Mouse (Mus musculus) heart, adult 2 months (tissue): ENCODE measurements around the gene Ddx18. TPM values are rescaled to one million over a fixed set of nuclear protein-coding genes. Genes with fewer than 3 reads are reported as not detected.

Experiments used
- DNase-seq, 2 experiments: peaks; one replicate each; pipeline ENCODE4 v3.0.0; 2021
- H3K27ac ChIP-seq: fragments of 200-600 bp; 2 replicates; pipeline ENCODE4 v1.8.1; 2022
- H3K27me3 ChIP-seq: fragments of 200-500 bp; 2 replicates; pipeline ENCODE4 v1.6.1; 2012; ENCODE audit warnings: mild to moderate bottlenecking, low read length, inconsistent platforms, mixed read lengths; ENCODE audit not compliant: control insufficient read depth, insufficient read depth
- H3K36me3 ChIP-seq: fragments of 200-500 bp; 2 replicates; pipeline ENCODE4 v1.6.1; 2012; ENCODE audit warnings: low read length, inconsistent platforms; ENCODE audit not compliant: control insufficient read depth, insufficient read depth
- H3K4me1 ChIP-seq: fragments of 200-500 bp; 2 replicates; pipeline ENCODE4 v1.6.1; 2011; ENCODE audit warnings: low read length; ENCODE audit not compliant: control insufficient read depth, insufficient read depth
- H3K4me3 ChIP-seq: fragments of 200-600 bp; 2 replicates; pipeline ENCODE4 v1.8.1; 2022
- H3K79me2 ChIP-seq: fragments of 200-500 bp; replicated peaks from 2 replicates; pipeline ENCODE4 v1.6.1; 2012; ENCODE audit warnings: mild to moderate bottlenecking, inconsistent platforms, low read length, moderate library complexity, mixed read lengths; ENCODE audit not compliant: control insufficient read depth, insufficient read depth
- H3K9ac ChIP-seq: fragments of 200-500 bp; 2 replicates; pipeline ENCODE4 v1.6.1; 2012; ENCODE audit warnings: low read depth, mild to moderate bottlenecking, control low read depth, inconsistent platforms, low read length, mixed read lengths
- CTCF ChIP-seq: fragments of 200-600 bp; IDR thresholded peaks from 2 replicates; pipeline ENCODE4 v1.8.1; 2022; ENCODE audit warnings: antibody characterized with exemption, mild to moderate bottlenecking, moderate library complexity
- EP300 ChIP-seq: fragments of 200-500 bp; IDR thresholded peaks from 2 replicates; pipeline ENCODE4 v1.6.1; 2011; ENCODE audit warnings: low read depth, low read length, control low read depth; ENCODE audit not compliant: insufficient read depth
- POLR2A ChIP-seq: fragments of 200-500 bp; IDR thresholded peaks from 2 replicates; pipeline ENCODE4 v1.6.1; 2011; ENCODE audit warnings: mild to moderate bottlenecking, low read depth, low read length, control low read depth; ENCODE audit not compliant: insufficient read depth
- WGBS: fragments of 180-500 bp; shearing (Covaris S2); methylation state at CpG from one replicate; pipeline ENCODE4 v1.1.7; 2018; 5-methylcytosine and 5-hydroxymethylcytosine counted together
- intact Hi-C: fragments of 180-260 bp; cut with DNase I; formaldehyde crosslinking; loops from one replicate; pipeline ENCODE4 v1.15.1; 2025
- polyA plus RNA-seq: library from polyadenylated mRNA; depleted of rRNA; stranded (reverse); fragments of >200 nt; gene quantifications from 2 replicates; pipeline ENCODE4 v1.2.3, GENCODE M21; 2012
- total RNA-seq, 2 experiments: library from RNA; stranded (reverse); gene quantifications; 2 replicates each; pipeline ENCODE4 v1.2.3; 2021

Gene Ddx18
- total and polyA plus RNA-seq, 3 experiments, result 18.1 to 21.3 (median 19.1) TPM

GRCm38 (mm10) chr1:121540361-121540760 is 27.4 kb downstream of the Ddx18 start:
- intact Hi-C loops, result no loop called here

GRCm38 (mm10) chr1:121531439-121531838 is 36.4 kb downstream of the Ddx18 start:
- intact Hi-C loops, result no loop called here
- DNase-seq, result no peak
- Histone ChIP-seq H3K27ac (no peak overlapping the region), H3K4me3 (no peak overlapping the region), H3K4me1 (no peaks in the 10 kb centered on the region), H3K9ac (no peak overlapping the region), H3K36me3 (no peaks in the 10 kb centered on the region), H3K79me2 (no peaks in the 10 kb centered on the region), H3K27me3 (peaks cover 7% of the 10 kb centered on the region)
- WGBS, result 44% methylated on average over 7 of the region's 7 CpGs
- TF ChIP-seq EP300 (no peak), POLR2A (no peak), CTCF (no peak)

More at GRCm38 (mm10) chr1:121540361-121540760, 27.4 kb downstream of the Ddx18 start:
- WGBS, result 50% methylated on average over 8 of the region's 8 CpGs
- Histone ChIP-seq H3K27ac (no peak overlapping the region), H3K4me3 (no peak overlapping the region), H3K27me3 (no peaks in the 10 kb centered on the region), H3K4me1 (no peaks in the 10 kb centered on the region), H3K9ac (no peak overlapping the region), H3K79me2 (no peaks in the 10 kb centered on the region), H3K36me3 (no peaks in the 10 kb centered on the region)
- TF ChIP-seq CTCF (no peak), EP300 (no peak), POLR2A (no peak)
- no peak for DNase-seq

GRCm38 (mm10) chr1:121529286-121529685 is 38.5 kb downstream of the Ddx18 start:
- Histone ChIP-seq H3K79me2 (no peaks in the 10 kb centered on the region), H3K9ac (no peak overlapping the region), H3K4me3 (no peak overlapping the region), H3K4me1 (no peaks in the 10 kb centered on the region), H3K27ac (no peak overlapping the region), H3K27me3 (peaks cover 7% of the 10 kb centered on the region), H3K36me3 (no peaks in the 10 kb centered on the region)
- intact Hi-C loops, result no loop called here
- WGBS, result 77% methylated on average over 6 of the region's 6 CpGs
- no peak for DNase-seq
- no peak for TF ChIP-seq CTCF
- no peak for TF ChIP-seq EP300

GRCm38 (mm10) chr1:121528399-121528720 is 39.4 kb downstream of the Ddx18 start, which contains the start of gene Htr5b:
Gene Htr5b, minus strand, starts transcription at chr1:121528465.
- intact Hi-C loops, result no loop called here
- no peak within 1 kb of the TSS for H3K27ac ChIP-seq
- H3K36me3 ChIP-seq, result no peaks in the 10 kb centered on the region
- H3K9ac ChIP-seq, result no peak within 1 kb of the TSS
- WGBS, result 4% methylated on average over 11 of the region's 11 CpGs
- H3K4me1 ChIP-seq, result no peaks in the 10 kb centered on the region
- no peak within 1 kb of the TSS for H3K4me3 ChIP-seq
- TF ChIP-seq EP300 (no peak), POLR2A (no peak), CTCF (no peak)
- H3K79me2 ChIP-seq, result no peaks in the 10 kb centered on the region
- peaks cover 5% of the 10 kb centered on the region for H3K27me3 ChIP-seq
- no peak for DNase-seq

GRCm38 (mm10) chr1:121527600-121528398 is 40.0 kb downstream of the Ddx18 start:
- H3K27me3 ChIP-seq, result peaks cover 5% of the 10 kb centered on the region
- WGBS, result 13% methylated on average over 55 of the region's 55 CpGs
- DNase-seq, result no peak
- intact Hi-C loops, result no loop called here
- TF ChIP-seq CTCF (no peak), POLR2A (no peak), EP300 (no peak)
- H3K79me2 ChIP-seq, result no peaks in the 10 kb centered on the region
- no peak overlapping the region for H3K27ac ChIP-seq
- no peak overlapping the region for H3K9ac ChIP-seq
- no peaks in the 10 kb centered on the region for H3K36me3 ChIP-seq
- no peak overlapping the region for H3K4me3 ChIP-seq
- H3K4me1 ChIP-seq, result no peaks in the 10 kb centered on the region

GRCm38 (mm10) chr1:121527061-121527460 is 40.7 kb downstream of the Ddx18 start:
- Histone ChIP-seq H3K27me3 (peaks cover 5% of the 10 kb centered on the region), H3K27ac (no peak overlapping the region), H3K79me2 (no peaks in the 10 kb centered on the region), H3K36me3 (no peaks in the 10 kb centered on the region), H3K4me3 (no peak overlapping the region), H3K9ac (no peak overlapping the region), H3K4me1 (no peaks in the 10 kb centered on the region)
- TF ChIP-seq CTCF (no peak), POLR2A (no peak), EP300 (no peak)
- no peak for DNase-seq
- intact Hi-C loops, result no loop called here
- 44% methylated on average over 17 of the region's 17 CpGs for WGBS
